Mouse (Mus musculus): Measurements from ENCODE around the gene Samd1.

Gene Samd1

DNA sequence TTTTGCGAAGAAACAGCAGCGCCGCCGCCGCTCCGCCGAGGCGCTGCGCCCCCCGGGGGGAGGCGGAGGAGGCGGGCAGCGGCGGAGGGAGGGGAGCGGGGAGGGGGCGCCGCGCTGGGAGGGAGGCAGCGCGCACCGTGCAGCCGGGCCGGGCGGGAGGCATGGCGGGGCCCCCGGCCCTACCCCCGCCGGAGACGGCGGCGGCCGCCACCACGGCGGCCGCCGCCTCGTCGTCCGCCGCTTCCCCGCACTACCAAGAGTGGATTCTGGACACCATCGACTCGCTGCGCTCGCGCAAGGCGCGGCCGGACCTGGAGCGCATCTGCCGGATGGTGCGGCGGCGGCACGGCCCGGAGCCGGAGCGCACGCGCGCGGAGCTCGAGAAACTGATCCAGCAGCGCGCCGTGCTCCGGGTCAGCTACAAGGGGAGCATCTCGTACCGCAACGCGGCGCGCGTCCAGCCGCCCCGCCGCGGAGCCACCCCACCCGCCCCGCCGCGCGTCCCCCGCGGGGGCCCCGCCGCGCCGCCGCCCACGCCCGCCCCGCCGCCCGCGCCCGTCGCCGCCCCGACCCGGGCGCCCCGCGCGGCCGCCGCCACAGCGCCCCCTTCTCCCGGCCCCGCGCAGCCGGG lies at the start of gene Samd1:
TSS of gene Samd1 (plus strand) at position 162 of the 631 bp plus-strand sequence.
- peak; percentile 66 for DNase-seq (ENCODE audit: low spot score)

DNA sequence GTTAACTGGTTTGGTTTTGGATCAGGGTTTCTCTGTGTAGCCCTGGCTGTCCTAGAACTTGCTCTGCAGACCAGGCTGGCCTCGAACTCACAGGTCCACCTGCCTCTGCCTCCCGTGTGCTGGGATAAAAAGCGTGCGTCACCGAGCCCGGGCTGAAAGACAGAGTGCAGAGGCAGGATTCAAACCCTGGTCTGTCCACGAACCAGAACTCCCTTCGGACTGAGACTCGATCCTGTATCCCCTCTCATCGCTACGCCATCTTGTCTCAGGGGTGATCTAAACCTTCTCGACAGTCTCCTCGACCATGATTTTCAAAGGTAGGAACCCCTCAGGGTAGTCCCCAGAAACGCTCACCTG lies 42.7 kb upstream of the Samd1 start:
- no peak for DNase-seq (ENCODE audit: low spot score)

DNA sequence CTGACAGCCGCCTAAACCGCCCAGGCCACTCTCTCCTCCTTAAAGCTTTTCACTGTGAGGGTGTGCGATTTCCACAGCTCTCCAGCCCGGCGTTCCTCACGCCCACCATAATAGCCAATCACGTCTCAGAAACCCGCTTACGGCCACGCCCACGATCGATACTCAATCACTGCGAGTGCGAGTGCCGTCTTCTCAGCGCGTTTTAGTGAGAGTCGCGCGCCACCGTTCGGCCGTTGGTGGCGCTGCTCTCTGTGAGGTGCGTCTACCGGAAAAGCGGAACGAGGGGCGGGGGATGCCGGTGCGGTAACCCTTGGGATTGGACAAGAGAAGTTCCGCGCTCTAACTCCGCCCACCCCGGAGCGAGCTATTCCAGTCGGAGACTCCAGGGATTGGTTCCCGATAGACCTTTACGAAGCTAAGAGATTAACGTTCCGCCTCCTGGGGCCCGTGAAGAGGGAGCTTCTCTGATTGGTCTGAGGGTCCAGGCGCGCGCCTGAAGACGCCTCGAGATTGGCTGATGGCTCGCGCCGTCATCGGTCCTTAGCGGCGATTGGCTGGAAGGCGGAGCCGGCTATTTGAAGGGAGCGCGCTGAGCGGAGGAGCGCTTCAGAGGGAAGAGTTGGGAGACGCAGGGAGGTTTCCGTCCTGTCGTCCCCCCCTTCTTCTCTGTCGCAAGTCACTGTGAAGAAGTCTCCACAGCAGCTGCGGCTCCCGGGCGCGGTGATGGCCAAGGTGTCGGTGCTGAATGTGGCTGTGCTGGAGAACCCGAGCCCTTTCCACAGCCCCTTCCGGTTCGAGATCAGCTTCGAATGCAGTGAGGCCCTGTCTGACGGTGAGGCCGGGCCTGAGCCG lies 42.1 kb upstream of the Samd1 start, which contains the start of the genes Gm10644 and Asf1b:
TSS of gene Gm10644 (minus strand) at position 100 of the 852 bp plus-strand sequence.
TSS of gene Asf1b (plus strand) at position 402 of the 852 bp plus-strand sequence.
- DNase-seq (ENCODE audit: low spot score) = peak; percentile 100

- DNase-seq (ENCODE audit: low spot score) = no peak
Observed at GRCm38 (mm10) chr8:83955958-83956218, 41.6 kb upstream of the Samd1 start.

- DNase-seq (ENCODE audit: low spot score) = peak; percentile 52
Observed at GRCm38 (mm10) chr8:83956789-83957188, 40.7 kb upstream of the Samd1 start.

GRCm38 (mm10) chr8:83964015-83964765 lies 33.3 kb upstream of the Samd1 start:
- no peak for DNase-seq (ENCODE audit: low spot score)

- no peak for DNase-seq (ENCODE audit: low spot score)
Observed at GRCm38 (mm10) chr8:83967701-83968100, 29.8 kb upstream of the Samd1 start.

- DNase-seq (ENCODE audit: low spot score) = no peak
Observed at GRCm38 (mm10) chr8:83971121-83971520, 26.4 kb upstream of the Samd1 start.

- no peak for DNase-seq (ENCODE audit: low spot score)
Observed at GRCm38 (mm10) chr8:83971661-83972060, 25.8 kb upstream of the Samd1 start.

DNA sequence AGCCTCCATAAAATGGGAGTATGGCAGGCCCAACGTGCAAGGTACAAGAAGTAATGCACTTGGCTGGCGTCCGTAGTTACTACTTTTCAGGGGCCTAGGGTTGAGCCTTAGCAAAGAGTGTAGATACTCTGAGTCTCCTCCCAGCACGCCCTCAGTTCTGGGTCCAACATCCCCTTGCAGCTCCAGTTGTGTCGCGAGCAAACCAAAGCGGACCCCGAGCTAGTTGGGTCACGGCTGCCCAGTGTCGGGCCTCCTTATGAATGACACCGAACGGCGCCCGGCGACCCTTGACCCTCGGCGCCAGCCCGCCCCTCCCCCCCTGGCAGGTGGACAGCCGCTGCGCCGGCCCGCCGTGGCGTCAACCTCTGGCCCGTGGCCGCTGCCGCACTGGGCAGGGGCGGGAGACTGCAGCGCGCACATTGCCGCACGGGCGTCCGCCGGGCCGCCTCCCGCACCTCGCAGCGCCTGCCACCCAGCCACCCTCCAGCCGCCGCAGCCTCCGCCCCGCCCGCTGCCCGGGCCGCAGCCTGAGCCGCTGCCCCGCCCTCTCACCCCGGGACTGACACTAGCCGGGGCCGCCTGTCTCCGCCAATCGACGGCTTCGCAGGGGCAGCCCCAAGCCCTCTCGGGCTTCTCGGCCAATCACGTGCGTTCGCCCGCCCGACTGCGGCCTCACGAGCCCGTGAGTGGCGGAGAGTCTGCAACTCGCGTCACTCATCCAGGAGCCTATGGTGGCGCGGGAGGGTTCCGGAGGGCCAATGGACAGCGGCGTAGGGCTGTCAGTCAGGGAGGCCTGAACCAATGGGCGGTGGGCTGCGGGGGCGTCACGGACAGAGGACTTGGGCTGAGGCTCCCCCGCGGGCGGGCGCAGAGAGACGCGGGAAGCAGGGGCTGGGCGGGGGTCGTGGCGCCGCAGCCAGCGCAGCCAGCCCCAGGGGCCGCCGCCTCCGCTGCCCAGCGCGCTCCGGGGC lies 25.0 kb upstream of the Samd1 start, which contains the start of gene Prkaca:
TSS of gene Prkaca (plus strand) at position 844 of the 971 bp plus-strand sequence.
- DNase-seq (ENCODE audit: low spot score) = peak; percentile 98

DNA sequence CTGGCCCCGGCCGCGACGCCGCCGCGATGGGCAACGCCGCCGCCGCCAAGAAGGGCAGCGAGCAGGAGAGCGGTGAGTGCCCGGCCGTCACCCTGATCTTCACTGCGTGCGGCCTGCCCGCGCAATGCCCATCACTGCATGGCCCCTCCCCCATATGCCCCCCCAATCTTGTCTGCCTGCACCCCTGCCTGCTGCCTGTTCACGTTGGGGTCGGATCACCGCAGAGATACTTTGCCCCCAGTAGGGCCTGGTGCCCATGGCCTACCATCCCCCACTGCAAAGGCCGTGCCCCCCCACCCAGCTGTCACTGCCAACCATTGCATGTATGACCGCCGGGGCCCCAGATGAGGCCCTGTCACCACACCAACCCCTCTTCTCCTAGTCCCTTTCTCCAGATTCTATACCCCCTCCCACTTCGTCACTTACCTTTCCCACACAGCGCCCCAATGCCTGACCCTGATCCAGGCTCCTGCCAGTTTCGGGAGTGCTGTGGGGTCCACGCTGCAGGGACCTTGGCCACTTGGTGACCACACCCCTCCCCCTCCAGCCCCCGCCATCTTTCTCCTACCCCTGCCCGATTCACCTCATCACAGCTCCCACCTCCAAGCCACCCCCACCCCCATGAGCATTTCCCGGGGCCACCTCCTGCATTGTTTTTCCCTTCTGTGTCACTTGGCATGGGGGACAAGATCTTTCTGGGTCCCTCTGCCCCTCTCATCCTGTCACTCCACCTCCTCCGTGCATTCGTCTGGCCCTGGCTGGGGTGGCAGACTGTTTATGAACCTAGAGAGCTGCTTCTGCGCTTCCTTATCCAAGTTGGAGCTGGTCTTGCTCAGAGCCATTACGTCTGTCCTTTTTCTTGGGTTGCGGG lies 24.1 kb upstream of the Samd1 start:
- DNase-seq (ENCODE audit: low spot score) = peak; percentile 51

DNA sequence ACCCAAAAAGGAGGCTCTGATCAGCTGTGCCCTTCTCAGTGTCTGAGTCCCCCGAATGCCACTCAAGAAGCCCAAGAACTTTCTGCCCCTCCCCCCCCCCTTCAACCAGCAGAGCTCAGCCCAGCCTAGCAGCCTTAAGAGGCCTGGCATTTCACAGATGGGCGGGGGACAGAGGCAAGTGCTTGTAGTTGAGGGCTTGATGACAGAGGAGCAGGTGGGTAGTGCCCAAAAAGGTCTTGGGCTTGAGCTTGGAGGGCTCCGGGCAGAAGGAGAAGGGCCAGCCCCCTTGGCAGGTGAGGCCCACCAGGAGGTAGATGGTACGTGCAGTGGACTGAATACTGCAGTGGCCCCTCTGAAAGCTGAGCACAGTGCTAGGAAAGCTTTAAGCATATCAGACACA lies 23.0 kb upstream of the Samd1 start:
- DNase-seq (ENCODE audit: low spot score) = no peak

DNA sequence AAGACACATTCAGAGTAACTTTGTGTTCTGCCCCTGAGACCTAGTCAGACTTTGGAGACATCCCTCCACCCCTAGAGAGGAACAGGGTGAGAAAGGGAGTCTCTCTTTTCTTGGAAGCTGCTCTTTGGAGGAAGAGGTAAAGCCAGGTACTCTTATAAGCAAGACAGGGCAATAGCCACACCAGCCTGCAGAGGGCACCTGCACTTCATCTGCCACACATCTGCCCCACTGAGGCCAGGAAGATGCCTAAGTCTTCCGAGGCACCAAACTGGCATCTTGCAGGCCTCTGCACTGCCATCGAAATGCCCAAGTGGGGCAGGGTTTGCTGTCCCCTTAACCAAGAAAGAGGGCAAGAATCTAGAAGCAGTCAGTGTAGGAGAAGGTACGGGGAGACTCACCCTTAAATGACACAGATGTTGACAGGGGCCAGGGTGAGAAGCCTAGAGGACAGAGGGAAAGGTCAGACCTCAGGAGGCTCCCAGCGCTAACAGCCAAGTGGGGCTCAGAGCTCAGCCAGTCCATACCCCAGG lies 21.3 kb upstream of the Samd1 start:
- no peak for DNase-seq (ENCODE audit: low spot score)

GRCm38 (mm10) chr8:83976779-83977350 lies 20.6 kb upstream of the Samd1 start:
- no peak for DNase-seq (ENCODE audit: low spot score)

DNA sequence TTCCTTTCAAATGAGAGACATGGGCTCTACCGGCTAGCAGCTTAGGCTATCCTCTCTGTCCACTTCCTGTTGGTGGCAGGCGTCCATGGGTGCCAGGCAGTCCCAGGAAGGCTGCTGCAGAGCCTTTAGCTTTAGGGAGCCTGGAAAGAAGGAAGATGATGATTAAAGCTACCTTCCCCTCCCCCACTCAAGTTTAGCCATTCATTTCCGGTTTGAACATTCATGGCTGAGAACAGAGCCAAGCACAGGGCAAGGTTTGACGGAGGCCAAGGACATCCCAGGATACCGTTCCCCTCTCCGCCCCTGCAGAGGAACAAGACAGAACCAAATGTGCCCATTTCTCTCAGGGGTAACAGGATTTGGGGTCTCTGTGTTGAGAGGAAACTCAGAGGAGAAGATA lies 19.8 kb upstream of the Samd1 start:
- DNase-seq (ENCODE audit: low spot score) = no peak

GRCm38 (mm10) chr8:83978200-83978599 lies 19.3 kb upstream of the Samd1 start:
- DNase-seq (ENCODE audit: low spot score) = no peak

GRCm38 (mm10) chr8:83980250-83980649 lies 17.2 kb upstream of the Samd1 start:
- DNase-seq (ENCODE audit: low spot score) = no peak

DNA sequence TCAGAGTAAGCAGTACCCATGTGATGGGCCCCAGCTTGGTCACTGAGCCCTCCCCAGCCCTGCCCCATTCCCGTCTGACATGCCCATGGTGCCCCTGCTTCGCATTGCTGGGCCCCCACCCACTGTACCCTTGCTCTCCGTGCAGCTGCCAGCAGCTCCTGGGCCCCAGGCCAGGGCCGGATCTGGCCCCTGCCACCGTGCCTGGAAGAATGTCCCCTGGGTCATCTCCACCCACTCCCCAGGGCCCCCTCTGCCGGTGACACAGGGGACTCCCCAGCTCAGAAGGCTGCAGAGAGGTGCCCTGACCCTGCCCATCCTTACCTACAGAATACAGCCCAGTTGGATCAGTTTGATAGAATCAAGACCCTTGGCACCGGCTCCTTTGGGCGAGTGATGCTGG lies 16.6 kb upstream of the Samd1 start:
- no peak for DNase-seq (ENCODE audit: low spot score)

DNA sequence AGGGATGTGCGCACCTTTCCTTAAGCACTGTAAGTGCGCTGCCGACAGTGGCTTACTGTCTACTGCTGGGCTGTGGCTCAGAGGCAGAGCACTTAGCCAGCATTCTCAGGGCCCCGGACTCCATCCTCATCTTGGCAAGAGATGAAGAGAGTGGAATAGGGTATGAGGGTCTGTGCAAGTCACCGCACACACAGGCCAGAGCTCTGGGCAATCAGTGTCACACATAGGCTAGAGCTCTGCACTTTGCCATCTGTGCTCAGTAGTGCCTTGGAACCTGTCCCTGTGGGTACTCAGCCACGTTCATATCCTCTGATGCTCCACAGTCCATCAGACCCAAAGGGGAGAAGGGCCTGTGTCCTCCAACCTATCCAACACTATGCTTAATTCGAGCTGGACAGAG lies 15.9 kb upstream of the Samd1 start:
- DNase-seq (ENCODE audit: low spot score) = no peak

DNA sequence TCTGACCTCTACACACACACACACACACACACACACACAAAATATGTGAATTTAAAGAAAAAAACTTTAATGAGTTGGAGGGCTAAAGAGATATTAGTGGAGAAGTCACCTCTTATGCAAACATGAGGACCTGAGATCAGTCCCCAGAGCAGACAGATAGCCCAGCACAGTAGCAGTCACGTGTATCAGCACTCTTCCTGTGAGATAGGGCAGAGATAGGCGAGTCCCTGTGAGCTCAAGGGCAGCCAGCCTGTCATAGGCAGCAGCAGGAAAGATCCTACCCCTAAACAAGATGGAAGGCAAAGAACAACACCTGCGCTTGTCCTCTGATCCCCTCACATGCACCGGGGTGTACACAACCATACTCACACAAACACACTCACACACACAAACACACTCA lies 15.0 kb upstream of the Samd1 start:
- no peak for DNase-seq (ENCODE audit: low spot score)

Data from retina, embryonic 14.5 days (tissue).